Mouse (Mus musculus) B cell, adult 2 months (primary cell): ENCODE data around the gene Hamp2.

Source experiments
- DNase-seq, 2 experiments: peaks; one replicate each; pipeline ENCODE4 v3.0.0; 2022

Hamp2 gene

GRCm38 (mm10) chr7:30888786-30889185 lies 35.7 kb downstream of the Hamp2 start:
- no peak for DNase-seq

GRCm38 (mm10) chr7:30887568-30888188 lies 36.8 kb downstream of the Hamp2 start:
- DNase-seq = peak; percentile 78 to 83

- no peak for DNase-seq
These were observed 37.6 kb downstream of the Hamp2 start for GRCm38 (mm10) chr7:30886852-30887251.

GRCm38 (mm10) chr7:30884047-30884446 lies 40.4 kb downstream of the Hamp2 start:
- no peak for DNase-seq

- DNase-seq = no peak
These were observed 43.1 kb downstream of the Hamp2 start for GRCm38 (mm10) chr7:30881367-30881766.

- peak; percentile 66 to 72 for DNase-seq
These were observed 44.3 kb downstream of the Hamp2 start, which contains the start of gene Cd22 for GRCm38 (mm10) chr7:30880176-30880575. Gene Cd22 (minus strand): TSS chr7:30880342.

- peak; percentile 61 to 64 for DNase-seq
These were observed 45.5 kb downstream of the Hamp2 start for GRCm38 (mm10) chr7:30878950-30879349.

- peak; percentile 86 to 87 for DNase-seq
These were observed 51.4 kb downstream of the Hamp2 start for GRCm38 (mm10) chr7:30873083-30873482.
